Comparison of ENCODE assay signal across 21 mouse cellular contexts in genomic region chr7:130602804-130603203, GRCm38 (mm10).
"Had no signal": no experiment of that assay in that cellular context is flagged by ENCODE, and none has a peak within 500 bp of the region (broad histone marks: within the 10 kb centered on the region; RNA-seq: fewer than 3 reads in every experiment).

No protein-coding gene starts in this region.

- H3K4me1 ChIP-seq: heart, embryonic 12.5 days; hindbrain, embryonic 12.5 days; limb, embryonic 15.5 days; liver, embryonic 12.5 days had no signal

- H3K27me3 ChIP-seq: heart, embryonic 12.5 days; hindbrain, embryonic 12.5 days; limb, embryonic 15.5 days; liver, embryonic 12.5 days had no signal

- ATAC-seq: forebrain, embryonic 16.5 days; hindbrain, embryonic 16.5 days; inflammation-experienced regulatory T-cells, adult 6 months; liver, embryonic 12.5 days had no signal

- H3K4me3 ChIP-seq: heart, adult 2 months; heart, embryonic 10.5 days; heart, embryonic 12.5 days; hindbrain, embryonic 10.5 days; hindbrain, embryonic 12.5 days; limb, embryonic 13.5 days; limb, embryonic 15.5 days; liver, embryonic 12.5 days had no signal

- H3K9ac ChIP-seq: heart, embryonic 12.5 days; hindbrain, embryonic 12.5 days; hindbrain, embryonic 14.5 days; limb, embryonic 13.5 days; limb, embryonic 15.5 days; liver, embryonic 12.5 days; liver, embryonic 14.5 days had no signal

- H3K4me2 ChIP-seq: heart, embryonic 12.5 days; hindbrain, embryonic 12.5 days; hindbrain, embryonic 14.5 days; limb, embryonic 13.5 days; limb, embryonic 15.5 days; liver, embryonic 12.5 days had no signal

- H3K9me3 ChIP-seq: heart, embryonic 10.5 days; heart, embryonic 12.5 days; hindbrain, embryonic 10.5 days; hindbrain, embryonic 12.5 days; limb, embryonic 13.5 days; limb, embryonic 15.5 days; liver, embryonic 12.5 days had no signal

- H3K36me3 ChIP-seq: heart, embryonic 10.5 days; heart, embryonic 12.5 days; hindbrain, embryonic 10.5 days; hindbrain, embryonic 12.5 days; limb, embryonic 13.5 days; limb, embryonic 15.5 days; liver, embryonic 12.5 days had no signal

- H3K27ac ChIP-seq: heart, adult 2 months; heart, embryonic 10.5 days; hindbrain, embryonic 10.5 days; hindbrain, embryonic 12.5 days; hindbrain, embryonic 14.5 days; kidney, postnatal 0 days; limb, embryonic 13.5 days; limb, embryonic 15.5 days; liver, embryonic 12.5 days; liver, embryonic 14.5 days had no signal

- DNase-seq: gastrocnemius, postnatal 10 days; gastrocnemius, postnatal 25 days; heart, postnatal 10 days; heart, postnatal 4 days; kidney, adult 11 months; kidney, postnatal 25 days; left cerebral cortex, postnatal 4 days had no signal
